In the genomic region with DNA sequence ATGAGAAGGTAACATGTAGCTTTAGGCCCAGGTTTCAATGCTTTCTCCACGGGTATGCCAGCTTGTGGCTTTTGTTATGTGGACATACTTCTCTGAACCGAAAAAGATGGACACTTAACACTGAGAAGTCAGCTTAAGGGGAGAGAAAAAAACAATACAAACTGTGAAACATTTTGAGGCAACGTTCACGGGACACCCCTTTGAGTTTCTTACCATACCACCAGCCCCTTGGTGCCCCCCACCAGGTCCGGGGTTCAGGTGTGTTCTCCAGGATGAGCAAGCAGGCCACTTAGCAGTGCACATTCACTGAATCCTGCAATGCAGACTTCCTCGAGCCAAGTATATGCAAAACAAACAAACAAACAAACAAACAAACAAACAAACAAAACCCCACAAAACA, we compare ENCODE assay signal across 11 mouse cellular contexts. TPM values are rescaled to one million over a fixed set of nuclear protein-coding genes. Genes with fewer than 3 reads are reported as not detected.
A peak's percentile ranks its signal among the peaks of the same experiment; 100 is the strongest.
DNase-seq lines count a peak whose midpoint lies in the region; ATAC-seq and TF ChIP-seq lines count a peak whose summit lies in the region.
"Had no signal": no experiment of that assay in that cellular context is flagged by ENCODE, and none has a peak within 500 bp of the region (broad histone marks: within the 10 kb centered on the region; RNA-seq: fewer than 3 reads in every experiment).

No protein-coding gene starts in this region.

- no peaks in the 10 kb centered on the region for H3K27me3 ChIP-seq in forebrain, embryonic 12.5 days
- H3K27me3 ChIP-seq in forebrain, embryonic 16.5 days (replicated peaks; ENCODE audit: control insufficient read depth, insufficient read depth, low read length), result no peaks in the 10 kb centered on the region
- H3K27me3 ChIP-seq in embryonic facial prominence, embryonic 12.5 days, result no peaks in the 10 kb centered on the region
- H3K27me3 ChIP-seq in liver, embryonic 14.5 days (ENCODE audit: control insufficient read depth, insufficient read depth, low read length), result no peaks in the 10 kb centered on the region

- H3K36me3 ChIP-seq in forebrain, embryonic 12.5 days (replicated peaks), result no peaks in the 10 kb centered on the region
- no peaks in the 10 kb centered on the region for H3K36me3 ChIP-seq in forebrain, embryonic 16.5 days (ENCODE audit: control insufficient read depth, insufficient read depth)
- H3K36me3 ChIP-seq in embryonic facial prominence, embryonic 12.5 days, result no peaks in the 10 kb centered on the region
- H3K36me3 ChIP-seq in liver, embryonic 14.5 days (replicated peaks; ENCODE audit: control insufficient read depth, insufficient read depth, low read depth), result no peaks in the 10 kb centered on the region

- no peak for ATAC-seq in forebrain, embryonic 12.5 days (ENCODE audit: low FRiP score)
- ATAC-seq in forebrain, embryonic 16.5 days, result no peak
- no peak for ATAC-seq in embryonic facial prominence, embryonic 12.5 days (ENCODE audit: insufficient number of reproducible peaks, insufficient read depth, low FRiP score, low TSS enrichment)
- no peak for ATAC-seq in liver, embryonic 14.5 days (ENCODE audit: insufficient read depth)
- no peak for ATAC-seq in erythroid progenitor cell, adult 5-6 weeks (replicated peaks; ENCODE audit: low FRiP score, poor library complexity, severe bottlenecking)

- no peak overlapping the region for H3K4me3 ChIP-seq in forebrain, embryonic 12.5 days (replicated peaks)
- H3K4me3 ChIP-seq in forebrain, embryonic 16.5 days (replicated peaks; ENCODE audit: low read length), result no peak overlapping the region
- H3K4me3 ChIP-seq in layer of hippocampus, adult 2 months, result peak overlapping the region; percentile 60
- H3K4me3 ChIP-seq in embryonic facial prominence, embryonic 12.5 days, result no peak overlapping the region
- peak overlapping the region; percentile 23 to 58; a peak in 3 of 4 replicates for H3K4me3 ChIP-seq in liver, embryonic 14.5 days (ENCODE audit: insufficient read depth in 1 of 2, low read depth in 2 of 2, low read length in 2 of 2)

- TF ChIP-seq CTCF in layer of hippocampus, adult 2 months (conservative IDR thresholded peaks at IDR 0.05), result no peak
- no peak for TF ChIP-seq CTCF in liver, embryonic 14.5 days (IDR thresholded peaks at IDR 0.05; ENCODE audit: low read depth)

- H3K27ac ChIP-seq in forebrain, embryonic 12.5 days, result no peak overlapping the region
- H3K27ac ChIP-seq in forebrain, embryonic 16.5 days (ENCODE audit: low read length), result no peak overlapping the region
- H3K27ac ChIP-seq in layer of hippocampus, adult 2 months, result peak overlapping the region; percentile 94
- H3K27ac ChIP-seq in embryonic facial prominence, embryonic 12.5 days, result no peak overlapping the region
- peak overlapping the region; percentile 98 for H3K27ac ChIP-seq in liver, embryonic 14.5 days

- peak overlapping the region; percentile 58 for H3K4me2 ChIP-seq in forebrain, embryonic 12.5 days
- H3K4me2 ChIP-seq in forebrain, embryonic 16.5 days (ENCODE audit: low read length), result no peak overlapping the region
- H3K4me2 ChIP-seq in embryonic facial prominence, embryonic 12.5 days (replicated peaks), result peak overlapping the region; percentile 58; the same call in 1 of the 2 replicates
- H3K4me2 ChIP-seq in liver, embryonic 14.5 days (ENCODE audit: low read depth), result peak overlapping the region; percentile 79

- no peak for DNase-seq in layer of hippocampus, adult 2 months (ENCODE audit: low spot score in 2 of 2)
- DNase-seq in layer of hippocampus, adult 9-11 months, result no peak
- DNase-seq in liver, embryonic 14.5 days (ENCODE audit: low read depth in 3 of 3, low spot score in 3 of 3), result no peak
- DNase-seq in thymus, adult 18-20 months, result no peak
- DNase-seq: spleen, adult 18-20 months had no signal

- no peak overlapping the region for H3K9ac ChIP-seq in forebrain, embryonic 12.5 days
- H3K9ac ChIP-seq in forebrain, embryonic 16.5 days (replicated peaks; ENCODE audit: low read depth, low read length), result no peak overlapping the region
- H3K9ac ChIP-seq in embryonic facial prominence, embryonic 12.5 days, result no peak overlapping the region
- peak overlapping the region; percentile 96 for H3K9ac ChIP-seq in liver, embryonic 14.5 days (replicated peaks)

- TF ChIP-seq EP300 in liver, embryonic 14.5 days (IDR thresholded peaks at IDR 0.05; ENCODE audit: low read depth), result no peak

- peaks cover 33% of the 10 kb centered on the region for H3K4me1 ChIP-seq in forebrain, embryonic 12.5 days
- peaks cover 19% of the 10 kb centered on the region for H3K4me1 ChIP-seq in forebrain, embryonic 16.5 days (replicated peaks; ENCODE audit: control insufficient read depth, insufficient read depth, low read length)
- H3K4me1 ChIP-seq in embryonic facial prominence, embryonic 12.5 days, result peaks cover 25% of the 10 kb centered on the region
- peaks cover 28 to 40% of the 10 kb centered on the region in 2 experiments for H3K4me1 ChIP-seq in liver, embryonic 14.5 days (replicated peaks; ENCODE audit: control insufficient read depth in 2 of 2, insufficient read depth in 2 of 2, low read length in 1 of 2)

- WGBS in forebrain, embryonic 12.5 days, result 53% methylated on average over 6 of the region's 6 CpGs
- 43% methylated on average over 6 of the region's 6 CpGs for WGBS in forebrain, embryonic 16.5 days
- 55% methylated on average over 6 of the region's 6 CpGs for WGBS in embryonic facial prominence, embryonic 12.5 days
- 52% methylated on average over 6 of the region's 6 CpGs for WGBS in liver, embryonic 14.5 days (ENCODE audit: insufficient replicate concordance)

- H3K9me3 ChIP-seq in forebrain, embryonic 12.5 days, result no peaks in the 10 kb centered on the region
- no peaks in the 10 kb centered on the region for H3K9me3 ChIP-seq in forebrain, embryonic 16.5 days (ENCODE audit: control insufficient read depth, low read length)
- H3K9me3 ChIP-seq in embryonic facial prominence, embryonic 12.5 days, result no peaks in the 10 kb centered on the region
- H3K9me3 ChIP-seq in liver, embryonic 14.5 days (ENCODE audit: control insufficient read depth, low read length), result no peaks in the 10 kb centered on the region

RNA-seq across cellular contexts. Expression of gene Mxi1, which starts 14.5 kb away (rescaled TPM):
- polyA plus RNA-seq in forebrain, embryonic 12.5 days (2016; fragmentation: Nextera tagmentation; extraction: Ambion mirVana), result 54.8 and 62.4 TPM in 2 replicates
- 46.7 and 61.4 TPM in 2 replicates for polyA plus RNA-seq in forebrain, embryonic 16.5 days (2015; fragmentation: Nextera tagmentation; extraction: Ambion mirVana)
- total RNA-seq in layer of hippocampus, adult 2 months (2021), result 10 to 100 TPM; 62.8 to 68.6 TPM
- 44.8 and 44.9 TPM in 2 replicates for polyA plus RNA-seq in embryonic facial prominence, embryonic 12.5 days (2016; fragmentation: Nextera tagmentation; extraction: Ambion mirVana)
- 11.1 and 16.5 TPM in 2 replicates for polyA plus RNA-seq in liver, embryonic 14.5 days (2012; rRNA removed)
- 27.7 and 33.1 TPM in 2 replicates for polyA plus RNA-seq in liver, embryonic 14.5 days (2014; fragmentation: Nextera tagmentation; extraction: Ambion mirVana)
- 92.3 and 96.0 TPM in 2 replicates for total RNA-seq in erythroid progenitor cell, adult 5-6 weeks (2015; ENCODE audit: low replicate concordance)
- 167 and 196 TPM in 2 replicates for total RNA-seq in erythroid progenitor cell, adult 5-6 weeks (2017; ENCODE audit: low replicate concordance)

RNA-seq across cellular contexts. Expression of gene Gm10197, which starts 46.7 kb away (rescaled TPM):
- 1.7 TPM in 1 of 2 replicates, not detected in the other for polyA plus RNA-seq in forebrain, embryonic 12.5 days (2016; fragmentation: Nextera tagmentation; extraction: Ambion mirVana)
- not detected in 2 replicates for polyA plus RNA-seq in forebrain, embryonic 16.5 days (2015; fragmentation: Nextera tagmentation; extraction: Ambion mirVana)
- total RNA-seq in layer of hippocampus, adult 2 months (2021), result not detected
- polyA plus RNA-seq in embryonic facial prominence, embryonic 12.5 days (2016; fragmentation: Nextera tagmentation; extraction: Ambion mirVana), result not detected in 2 replicates
- polyA plus RNA-seq in liver, embryonic 14.5 days (2012; rRNA removed), result not detected in 2 replicates
- polyA plus RNA-seq in liver, embryonic 14.5 days (2014; fragmentation: Nextera tagmentation; extraction: Ambion mirVana), result 3.0 TPM in 1 of 2 replicates, not detected in the other
- not detected in 2 replicates for total RNA-seq in erythroid progenitor cell, adult 5-6 weeks (2015; ENCODE audit: low replicate concordance)
- total RNA-seq in erythroid progenitor cell, adult 5-6 weeks (2017; ENCODE audit: low replicate concordance), result not detected in 2 replicates
- total RNA-seq: gastrocnemius, postnatal 10 days; layer of hippocampus, postnatal 25 days had no signal

Comparison
In these comparisons a context has a peak if more than half of its experiments do, and no peak if none do; other contexts are left out.
1. H3K27ac ChIP-seq: peak in layer of hippocampus, adult 2 months (single experiment) and liver, embryonic 14.5 days (single experiment); none in forebrain, embryonic 12.5 days (single experiment), forebrain, embryonic 16.5 days (single experiment) and embryonic facial prominence, embryonic 12.5 days (single experiment).
2. H3K4me3 ChIP-seq: peak in layer of hippocampus, adult 2 months (single experiment) and liver, embryonic 14.5 days (2 of 2); none in forebrain, embryonic 12.5 days (single experiment), forebrain, embryonic 16.5 days (single experiment) and embryonic facial prominence, embryonic 12.5 days (single experiment).